Mouse (Mus musculus) heart, embryonic 16.5 days (tissue): ENCODE measurements around the gene Msrb3. TPM values are rescaled to one million over a fixed set of nuclear protein-coding genes. Genes with fewer than 3 reads are reported as not detected.

Experiments
- ATAC-seq: fragments of 200-750 bp; cut with Nextera tagmentation; replicated peaks from 2 replicates; pipeline ENCODE4 v1.8.0; 2017; ENCODE audit warnings: moderate number of reproducible peaks; ENCODE audit not compliant: insufficient read depth, low FRiP score; ENCODE audit errors: extremely low read depth
- H3K27ac ChIP-seq: fragments of 300-500 bp; sonication (generic); 2 replicates; pipeline ENCODE4 v1.5.1; 2014; ENCODE audit warnings: mild to moderate bottlenecking, low read length, control low read depth, moderate library complexity
- H3K27me3 ChIP-seq: fragments of 300-500 bp; sonication (generic); 2 replicates; pipeline ENCODE4 v1.6.1; 2014; ENCODE audit warnings: low read length, mixed read lengths; ENCODE audit not compliant: control insufficient read depth, insufficient read depth
- H3K36me3 ChIP-seq: fragments of 300-500 bp; sonication (generic); 2 replicates; pipeline ENCODE4 v1.6.1; 2014; ENCODE audit not compliant: control insufficient read depth, insufficient read depth
- H3K4me1 ChIP-seq: fragments of 300-500 bp; sonication (generic); 2 replicates; pipeline ENCODE4 v1.6.1; 2014; ENCODE audit warnings: low read length, mixed read lengths; ENCODE audit not compliant: control insufficient read depth, insufficient read depth
- H3K4me2 ChIP-seq: fragments of 300-500 bp; sonication (generic); 2 replicates; pipeline ENCODE4 v1.6.1; 2014; ENCODE audit warnings: low read depth, mild to moderate bottlenecking, control low read depth, low read length
- H3K4me3 ChIP-seq: fragments of 300-500 bp; sonication (generic); 2 replicates; pipeline ENCODE4 v1.5.1; 2014; ENCODE audit warnings: mild to moderate bottlenecking, control low read depth, low read length
- H3K9ac ChIP-seq: fragments of 300-500 bp; sonication (generic); 2 replicates; pipeline ENCODE4 v1.6.1; 2014; ENCODE audit warnings: low read length, control low read depth
- H3K9me3 ChIP-seq: fragments of 300-500 bp; sonication (generic); replicated peaks from 2 replicates; pipeline ENCODE4 v1.6.1; 2016; ENCODE audit warnings: low read length; ENCODE audit not compliant: control insufficient read depth
- WGBS: fragments of 180-500 bp; shearing (Covaris S2); extraction: QIAGEN DNeasy Blood & Tissue Kit; methylation state at CpG from one replicate; pipeline ENCODE4 v1.1.7; 2014; 5-methylcytosine and 5-hydroxymethylcytosine counted together
- polyA plus RNA-seq: library from polyadenylated mRNA; unstranded; fragments of >200 nt; fragmentation: Nextera tagmentation; extraction: Ambion mirVana; gene quantifications from 2 replicates; pipeline ENCODE4 v1.2.1, GENCODE M21; 2015

Gene Msrb3
- polyA plus RNA-seq, 1 experiment from 2014 or later: 38.3 TPM

- Histone ChIP-seq H3K27ac (no peak overlapping the region), H3K9ac (no peak overlapping the region), H3K27me3 (no peaks in the 10 kb centered on the region), H3K4me3 (no peak overlapping the region), H3K4me2 (no peak overlapping the region), H3K4me1 (peaks cover 6% of the 10 kb centered on the region; the same call in 1 of the 2 replicates), H3K36me3 (peaks cover 6% of the 10 kb centered on the region; the same call in 1 of the 2 replicates), H3K9me3 (no peaks in the 10 kb centered on the region)
- no peak for ATAC-seq
- WGBS: 92% methylated on average over 12 of the region's 12 CpGs
Observed at GRCm38 (mm10) chr10:120827761-120828160, 71.1 kb downstream of the Msrb3 start.

- 62% methylated on average over 27 of the region's 27 CpGs for WGBS
- H3K27ac ChIP-seq: peak overlapping the region; percentile 62
- peaks cover 6% of the 10 kb centered on the region; the same call in 1 of the 2 replicates for H3K36me3 ChIP-seq
- peak overlapping the region; percentile 31 for H3K4me2 ChIP-seq
- peak; percentile 58 for ATAC-seq
- no peaks in the 10 kb centered on the region for H3K27me3 ChIP-seq
- H3K9ac ChIP-seq: no peak overlapping the region
- peaks cover 8% of the 10 kb centered on the region for H3K4me1 ChIP-seq
- no peaks in the 10 kb centered on the region for H3K9me3 ChIP-seq
- H3K4me3 ChIP-seq: 0 out of 2 replicates have a peak overlapping the region, but pooled peaks have one; percentile 0
Observed at GRCm38 (mm10) chr10:120826795-120827669, 71.9 kb downstream of the Msrb3 start.

- Histone ChIP-seq H3K9me3 (no peaks in the 10 kb centered on the region), H3K4me2 (no peak overlapping the region), H3K27ac (no peak overlapping the region), H3K27me3 (no peaks in the 10 kb centered on the region), H3K9ac (no peak overlapping the region), H3K4me1 (peaks cover 12% of the 10 kb centered on the region), H3K36me3 (peaks cover 6% of the 10 kb centered on the region; the same call in 1 of the 2 replicates), H3K4me3 (no peak overlapping the region)
- no peak for ATAC-seq
- 63% methylated on average over 7 of the region's 7 CpGs for WGBS
Observed at GRCm38 (mm10) chr10:120826381-120826780, 72.5 kb downstream of the Msrb3 start.

GRCm38 (mm10) chr10:120825594-120825993 is 73.3 kb downstream of the Msrb3 start:
- Histone ChIP-seq H3K4me1 (peaks cover 12% of the 10 kb centered on the region), H3K4me2 (no peak overlapping the region), H3K27me3 (no peaks in the 10 kb centered on the region), H3K4me3 (no peak overlapping the region), H3K9ac (no peak overlapping the region), H3K36me3 (peaks cover 6% of the 10 kb centered on the region; the same call in 1 of the 2 replicates), H3K27ac (no peak overlapping the region), H3K9me3 (no peaks in the 10 kb centered on the region)
- 76% methylated on average over 11 of the region's 11 CpGs for WGBS
- no peak for ATAC-seq

- H3K27ac ChIP-seq: no peak overlapping the region
- H3K4me1 ChIP-seq: peaks cover 6% of the 10 kb centered on the region
- WGBS: 37% methylated on average over 20 of the region's 20 CpGs
Observed at GRCm38 (mm10) chr10:120821491-120822358, 77.2 kb downstream of the Msrb3 start.

GRCm38 (mm10) chr10:120820781-120821300 is 78.1 kb downstream of the Msrb3 start:
- H3K27me3 ChIP-seq: no peaks in the 10 kb centered on the region
- no peak overlapping the region for H3K9ac ChIP-seq
- H3K4me1 ChIP-seq: peaks cover 6% of the 10 kb centered on the region
- no peak overlapping the region for H3K27ac ChIP-seq
- no peaks in the 10 kb centered on the region for H3K9me3 ChIP-seq
- ATAC-seq: no peak
- no peak overlapping the region for H3K4me3 ChIP-seq
- WGBS: 83% methylated on average over 12 of the region's 12 CpGs
- no peak overlapping the region for H3K4me2 ChIP-seq
- peaks cover 5% of the 10 kb centered on the region for H3K36me3 ChIP-seq

More at GRCm38 (mm10) chr10:120821491-120822358, 77.2 kb downstream of the Msrb3 start:
- H3K36me3 ChIP-seq: peaks cover 5% of the 10 kb centered on the region
- peak; percentile 72 for ATAC-seq
- H3K4me2 ChIP-seq: peak overlapping the region; percentile 15; the same call in 1 of the 2 replicates
- H3K9me3 ChIP-seq: no peaks in the 10 kb centered on the region
- no peak overlapping the region; the same call in 1 of the 2 replicates for H3K4me3 ChIP-seq
- H3K9ac ChIP-seq: no peak overlapping the region
- no peaks in the 10 kb centered on the region for H3K27me3 ChIP-seq

GRCm38 (mm10) chr10:120815290-120815689 is 83.6 kb downstream of the Msrb3 start:
- Histone ChIP-seq H3K27ac (no peak overlapping the region), H3K9me3 (no peaks in the 10 kb centered on the region), H3K4me2 (no peak overlapping the region), H3K36me3 (peaks cover 6% of the 10 kb centered on the region), H3K4me1 (peaks cover 21% of the 10 kb centered on the region), H3K4me3 (no peak overlapping the region), H3K9ac (no peak overlapping the region), H3K27me3 (no peaks in the 10 kb centered on the region)
- ATAC-seq: no peak
- 72% methylated on average over 5 of the region's 5 CpGs for WGBS

GRCm38 (mm10) chr10:120811796-120812443 is 87.0 kb downstream of the Msrb3 start:
- peak; percentile 52 for ATAC-seq
- peak overlapping the region; percentile 24 for H3K4me3 ChIP-seq
- H3K9me3 ChIP-seq: no peaks in the 10 kb centered on the region
- no peaks in the 10 kb centered on the region for H3K27me3 ChIP-seq
- peaks cover 6% of the 10 kb centered on the region; the same call in 1 of the 2 replicates for H3K36me3 ChIP-seq
- H3K4me1 ChIP-seq: peaks cover 21% of the 10 kb centered on the region
- WGBS: 32% methylated on average over 24 of the region's 24 CpGs
- H3K4me2 ChIP-seq: peak overlapping the region; percentile 55
- peak overlapping the region; percentile 20; the same call in 1 of the 2 replicates for H3K9ac ChIP-seq
- H3K27ac ChIP-seq: peak overlapping the region; percentile 50
